Mouse (Mus musculus): ENCODE data around the gene Rgs10. TPM values are rescaled to one million over a fixed set of nuclear protein-coding genes. Genes with fewer than 3 reads are reported as not detected.
"Not testable (repeated sequence)": the region's sequence is repeated elsewhere in the genome, so short reads cannot be mapped to it uniquely, and the experiment has no call there.

The Rgs10 gene
- total RNA-seq, 2 experiments from 2014 or later: 46.5 to 55.4 TPM

GRCm38 (mm10) chr7:128346522-128346921, 72.0 kb downstream of the Rgs10 start:
- no peak for DNase-seq (ENCODE audit: low spot score in 2 of 2)

- no peak for DNase-seq (ENCODE audit: low spot score in 2 of 2)
Measured at GRCm38 (mm10) chr7:128345691-128346090, 72.9 kb downstream of the Rgs10 start.

- peak; percentile 62 to 71 for DNase-seq (ENCODE audit: low spot score in 2 of 2)
Measured at GRCm38 (mm10) chr7:128344928-128345653, 73.5 kb downstream of the Rgs10 start.

GRCm38 (mm10) chr7:128344488-128344887, 74.1 kb downstream of the Rgs10 start:
- no peak for DNase-seq (ENCODE audit: low spot score in 2 of 2)

- not testable (repeated sequence) for DNase-seq (ENCODE audit: low spot score in 2 of 2)
Measured at GRCm38 (mm10) chr7:128342691-128343090, 75.9 kb downstream of the Rgs10 start.

- DNase-seq (ENCODE audit: low spot score in 2 of 2): not testable (repeated sequence)
Measured at GRCm38 (mm10) chr7:128340321-128340720, 78.2 kb downstream of the Rgs10 start.

GRCm38 (mm10) chr7:128332896-128333295, 85.7 kb downstream of the Rgs10 start:
- DNase-seq (ENCODE audit: low spot score in 2 of 2): no peak

GRCm38 (mm10) chr7:128330981-128331380, 87.6 kb downstream of the Rgs10 start:
- no peak for DNase-seq (ENCODE audit: low spot score in 2 of 2)

- DNase-seq (ENCODE audit: low spot score in 2 of 2): no peak
Measured at GRCm38 (mm10) chr7:128324977-128325376, 93.6 kb downstream of the Rgs10 start.

Other genes with a start within 250 kb of the Rgs10 start
- 1 to 10 TPM; 3.5 to 8.1 TPM for gene Cox6a2, start 212.4 kb downstream of the Rgs10 start, total RNA-seq (2021)
- gene Armc5, start 181.4 kb downstream of the Rgs10 start, total RNA-seq (2021): 10 to 100 TPM; 10.5 to 13.7 TPM
- 1 to 10 TPM; 3.6 to 4.1 TPM for gene 9130023H24Rik, start 180.7 kb downstream of the Rgs10 start, total RNA-seq (2021)
- gene Tgfb1i1, start 171.9 kb downstream of the Rgs10 start, total RNA-seq (2021): 10 to 100 TPM; 22.6 to 24.1 TPM
- not detected for gene Slc5a2, start 153.1 kb downstream of the Rgs10 start, total RNA-seq (2021)
- gene BC017158, start 120.6 kb downstream of the Rgs10 start, total RNA-seq (2021): 10 to 100 TPM; 23.6 to 24.6 TPM
- gene Tial1, start 43.0 kb upstream of the Rgs10 start, total RNA-seq (2021): 100 to 1,000 TPM; 105 to 113 TPM
- 10 to 100 TPM in 1 of 2 experiments, 1 to 10 TPM in 1; 8.9 to 10.3 TPM for gene Bag3, start 104.9 kb upstream of the Rgs10 start, total RNA-seq (2021)
- gene Inpp5f, start 192.6 kb upstream of the Rgs10 start, total RNA-seq (2021): 100 to 1,000 TPM; 246 to 261 TPM